Mouse (Mus musculus) bone marrow macrophage, adult 2 months (primary cell): Measurements from ENCODE around the gene Ripor2.

Experiments
- CTCF ChIP-seq: IDR thresholded peaks from 2 replicates; pipeline ENCODE4 v1.5.1; 2012; ENCODE audit warnings: low read depth, mild to moderate bottlenecking, low read length, moderate library complexity
- POLR2A ChIP-seq: IDR thresholded peaks from 2 replicates; pipeline ENCODE4 v1.6.1; 2012; ENCODE audit warnings: mild to moderate bottlenecking, low read depth, low read length, borderline replicate concordance

DNA sequence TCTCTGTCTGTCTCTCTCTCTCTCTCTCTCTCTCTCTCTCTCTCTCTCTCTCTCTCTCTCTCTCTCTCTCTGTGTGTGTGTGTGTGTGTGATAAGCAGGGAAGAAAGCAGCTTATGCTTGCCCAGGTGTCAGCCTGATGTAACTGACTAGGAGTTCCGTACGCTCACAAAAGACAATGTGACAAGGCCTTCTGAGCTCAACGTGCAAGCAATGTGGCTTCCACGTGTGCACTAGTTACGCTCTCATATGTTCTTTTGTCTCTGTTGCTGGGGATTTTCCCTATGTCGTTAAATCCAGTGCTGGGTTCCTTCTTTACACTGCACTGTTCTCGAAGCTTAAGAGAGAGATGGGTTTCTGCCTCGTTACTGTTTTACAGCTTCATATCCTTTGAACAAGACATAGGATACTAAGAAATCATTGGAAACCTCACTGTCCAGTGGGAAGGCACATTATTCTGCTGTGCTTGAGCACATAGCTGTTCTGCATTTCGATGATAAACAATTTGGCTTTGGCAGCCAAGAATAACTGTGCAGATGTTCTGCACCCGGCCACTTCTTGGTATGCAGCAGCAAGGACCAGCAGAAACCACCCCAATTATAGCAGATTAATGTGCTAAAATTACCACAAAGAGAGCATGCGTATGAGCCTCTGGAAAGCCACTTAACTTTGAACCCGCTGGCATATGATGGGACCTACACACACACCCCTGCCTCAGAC, 73.1 kb downstream of the Ripor2 start:
- TF ChIP-seq CTCF, result no peak
- TF ChIP-seq POLR2A, result no peak
